Mouse (Mus musculus) hindbrain, embryonic 12.5 days (tissue): ENCODE results near the gene Baz2b. TPM values are rescaled to one million over a fixed set of nuclear protein-coding genes. Genes with fewer than 3 reads are reported as not detected.

ENCODE experiments used
- ATAC-seq: fragments of 200-750 bp; cut with Nextera tagmentation; 2 replicates; pipeline ENCODE4 v1.8.0; 2017; ENCODE audit warnings: moderate TSS enrichment; ENCODE audit not compliant: low FRiP score
- H3K27ac ChIP-seq: fragments of 300-500 bp; sonication (generic); 2 replicates; pipeline ENCODE4 v1.5.1; 2016; ENCODE audit warnings: mild to moderate bottlenecking
- H3K27me3 ChIP-seq: fragments of 300-500 bp; sonication (generic); 2 replicates; pipeline ENCODE4 v1.6.1; 2016; ENCODE audit warnings: mild to moderate bottlenecking
- H3K36me3 ChIP-seq: fragments of 300-500 bp; sonication (generic); 2 replicates; pipeline ENCODE4 v1.6.1; 2016; ENCODE audit warnings: mild to moderate bottlenecking
- H3K4me1 ChIP-seq: fragments of 300-500 bp; sonication (generic); 2 replicates; pipeline ENCODE4 v1.6.1; 2016
- H3K4me2 ChIP-seq: fragments of 300-500 bp; sonication (generic); replicated peaks from 2 replicates; pipeline ENCODE4 v1.6.1; 2016; ENCODE audit warnings: mild to moderate bottlenecking
- H3K4me3 ChIP-seq: fragments of 300-500 bp; sonication (generic); 2 replicates; pipeline ENCODE4 v1.5.1; 2016; ENCODE audit warnings: mild to moderate bottlenecking
- H3K9ac ChIP-seq: fragments of 300-500 bp; sonication (generic); 2 replicates; pipeline ENCODE4 v1.6.1; 2016; ENCODE audit warnings: mild to moderate bottlenecking, moderate library complexity
- H3K9me3 ChIP-seq: fragments of 300-500 bp; sonication (generic); replicated peaks from 2 replicates; pipeline ENCODE4 v1.6.1; 2016; ENCODE audit warnings: mild to moderate bottlenecking
- WGBS: fragments of 180-500 bp; shearing (Covaris S2); methylation state at CpG from one replicate; pipeline ENCODE4 v1.1.7; 2016; 5-methylcytosine and 5-hydroxymethylcytosine counted together
- polyA plus RNA-seq: library from polyadenylated mRNA; unstranded; fragments of >200 nt; fragmentation: Nextera tagmentation; extraction: Ambion mirVana; gene quantifications from 2 replicates; pipeline ENCODE4 v1.2.1, GENCODE M21; 2016

The Baz2b gene
- polyA plus RNA-seq, 1 experiment from 2014 or later, result 92.4 TPM

DNA sequence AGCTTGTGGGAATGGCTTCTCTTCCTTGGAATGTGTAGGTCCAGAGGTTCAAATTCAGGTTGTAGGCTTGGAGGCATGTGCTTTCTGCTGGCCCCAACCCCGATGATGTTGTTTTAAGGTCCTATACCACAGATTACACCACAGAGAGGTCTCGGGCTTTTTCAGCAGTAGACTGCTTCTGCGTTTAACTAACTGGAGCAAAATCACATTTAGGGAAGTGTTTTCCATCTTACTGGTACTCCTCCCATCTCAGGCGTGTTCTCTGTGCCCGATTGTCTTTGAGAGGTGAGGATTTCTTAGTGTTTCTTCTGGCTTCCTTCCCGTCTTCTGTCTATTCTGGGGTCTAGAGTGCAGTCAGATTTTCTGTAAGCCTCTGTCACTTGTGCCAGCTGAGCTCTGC lies 8.0 kb upstream of the Baz2b start:
- ATAC-seq, result no peak
- H3K9ac ChIP-seq, result no peak overlapping the region
- peaks cover 13% of the 10 kb centered on the region for H3K4me1 ChIP-seq
- no peak overlapping the region for H3K27ac ChIP-seq
- H3K27me3 ChIP-seq, result no peaks in the 10 kb centered on the region
- H3K36me3 ChIP-seq, result no peaks in the 10 kb centered on the region; the same call in 1 of the 2 replicates
- no peak overlapping the region for H3K4me2 ChIP-seq
- WGBS, result 91% methylated on average over 6 of the region's 6 CpGs
- H3K4me3 ChIP-seq, result no peak overlapping the region
- no peaks in the 10 kb centered on the region for H3K9me3 ChIP-seq

DNA sequence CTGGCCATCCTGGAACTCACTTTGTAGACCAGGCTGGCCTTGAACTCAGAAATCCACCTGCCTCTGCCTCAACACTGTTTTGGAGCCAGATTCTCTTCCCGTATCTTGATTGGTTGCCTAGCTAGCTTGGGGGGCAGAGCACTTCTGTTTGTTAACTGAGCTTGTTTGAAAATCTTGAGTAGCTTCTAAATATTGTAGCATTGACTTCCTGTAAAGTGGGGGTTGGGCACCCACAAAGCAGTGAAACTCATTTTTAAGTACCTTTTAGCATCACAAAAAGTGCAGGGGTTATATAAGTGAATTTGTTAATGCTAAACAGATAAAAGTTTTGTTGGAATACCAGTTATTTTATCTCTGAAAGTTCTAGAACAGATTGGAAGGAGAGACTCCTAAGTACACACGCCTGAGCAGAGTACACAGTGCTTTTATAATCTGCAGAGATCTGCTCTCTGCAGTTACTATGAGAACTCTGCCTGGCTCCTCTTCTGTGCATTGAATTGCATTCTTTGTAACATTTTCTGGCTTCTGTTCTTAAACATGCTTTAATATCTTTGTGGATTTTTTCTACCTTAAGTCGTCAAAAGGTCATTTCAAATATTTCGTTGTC lies 7.0 kb upstream of the Baz2b start:
- no peak overlapping the region for H3K27ac ChIP-seq
- no peak overlapping the region for H3K4me3 ChIP-seq
- H3K4me2 ChIP-seq, result no peak overlapping the region
- H3K9ac ChIP-seq, result no peak overlapping the region
- peaks cover 4% of the 10 kb centered on the region; the same call in 1 of the 2 replicates for H3K36me3 ChIP-seq
- peaks cover 21% of the 10 kb centered on the region for H3K4me1 ChIP-seq
- H3K27me3 ChIP-seq, result no peaks in the 10 kb centered on the region
- no peaks in the 10 kb centered on the region for H3K9me3 ChIP-seq
- no peak for ATAC-seq
- 92% methylated on average over 4 of the region's 4 CpGs for WGBS

DNA sequence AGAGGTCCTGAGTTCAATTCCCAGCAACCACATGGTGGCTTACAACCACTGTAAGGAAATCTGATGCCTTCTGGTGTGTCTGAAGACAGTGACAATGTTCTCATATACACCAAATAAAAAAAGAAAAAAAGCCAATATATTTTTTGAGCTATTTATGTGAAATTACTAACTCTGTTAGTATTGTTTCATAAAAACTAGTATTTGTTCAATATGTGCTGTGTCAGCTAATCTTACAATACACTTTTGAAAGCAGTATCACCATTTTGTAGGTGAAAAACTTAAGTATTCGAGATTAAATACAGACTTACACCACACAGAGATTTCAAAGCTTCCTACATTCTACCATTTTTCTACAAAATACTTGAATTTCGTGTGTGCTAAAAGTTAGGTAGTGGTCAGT lies 5.0 kb upstream of the Baz2b start:
- H3K27me3 ChIP-seq, result no peaks in the 10 kb centered on the region
- H3K9me3 ChIP-seq, result no peaks in the 10 kb centered on the region
- no peak overlapping the region for H3K4me2 ChIP-seq
- WGBS, result 98% methylated on average over 2 of the region's 2 CpGs
- no peak overlapping the region for H3K27ac ChIP-seq
- no peak overlapping the region for H3K9ac ChIP-seq
- no peak for ATAC-seq
- no peak overlapping the region for H3K4me3 ChIP-seq
- H3K4me1 ChIP-seq, result peaks cover 25% of the 10 kb centered on the region
- H3K36me3 ChIP-seq, result peaks cover 4% of the 10 kb centered on the region; the same call in 1 of the 2 replicates

DNA sequence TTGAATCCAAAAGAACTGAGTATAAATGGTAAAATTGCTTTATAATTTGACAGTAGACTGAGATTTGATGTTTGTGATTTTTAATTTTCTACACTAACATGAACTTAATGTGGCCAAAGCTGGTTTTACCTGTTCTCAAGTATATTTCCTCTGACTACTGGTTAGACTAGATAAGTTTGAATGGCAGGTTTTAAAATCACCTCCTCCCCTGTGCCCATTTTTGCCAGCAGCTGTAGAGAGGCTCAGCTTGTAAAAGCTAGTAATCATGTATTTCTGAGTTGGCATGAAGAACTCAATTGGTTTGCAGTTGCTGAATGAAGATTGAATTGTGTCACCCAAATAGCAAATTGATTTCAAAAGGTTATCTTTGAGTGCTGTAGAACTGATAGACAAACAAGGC lies 2.8 kb upstream of the Baz2b start:
- H3K36me3 ChIP-seq, result peaks cover 4% of the 10 kb centered on the region; the same call in 1 of the 2 replicates
- H3K27ac ChIP-seq, result no peak overlapping the region
- no peak overlapping the region for H3K4me3 ChIP-seq
- no peak overlapping the region for H3K9ac ChIP-seq
- H3K9me3 ChIP-seq, result no peaks in the 10 kb centered on the region
- peaks cover 31% of the 10 kb centered on the region for H3K4me1 ChIP-seq
- ATAC-seq, result no peak
- no peak overlapping the region for H3K4me2 ChIP-seq
- peaks cover 4% of the 10 kb centered on the region; the same call in 1 of the 2 replicates for H3K27me3 ChIP-seq

DNA sequence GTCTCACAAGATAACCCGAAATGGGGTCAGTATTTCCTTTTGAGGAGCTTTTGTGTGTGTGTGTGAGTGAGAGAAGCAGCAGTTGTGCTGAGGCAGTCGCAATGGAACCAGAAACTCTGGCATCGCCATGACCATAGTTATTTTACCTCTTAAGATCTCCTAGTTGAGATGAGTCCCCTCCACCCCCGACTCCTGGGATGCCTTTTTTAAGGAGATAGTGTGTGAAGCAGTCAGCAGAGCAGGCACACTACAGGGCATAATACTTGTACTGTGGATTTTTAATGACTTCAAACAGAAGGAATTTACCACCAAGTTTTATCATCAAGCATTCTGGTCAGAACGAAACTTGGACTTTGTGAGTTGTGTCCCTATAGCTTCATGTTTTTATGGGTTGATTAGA lies 1.2 kb upstream of the Baz2b start:
- Histone ChIP-seq H3K27me3 (peaks cover 4% of the 10 kb centered on the region; the same call in 1 of the 2 replicates), H3K36me3 (0 out of 2 replicates have a peak, but pooled peaks cover 6% of the 10 kb centered on the region), H3K4me2 (peak overlapping the region; percentile 77), H3K9ac (peak overlapping the region; percentile 98), H3K9me3 (no peaks in the 10 kb centered on the region), H3K27ac (no peak overlapping the region), H3K4me1 (peaks cover 28% of the 10 kb centered on the region), H3K4me3 (peak overlapping the region; percentile 92)
- 26% methylated on average over 5 of the region's 5 CpGs for WGBS
- no peak for ATAC-seq

DNA sequence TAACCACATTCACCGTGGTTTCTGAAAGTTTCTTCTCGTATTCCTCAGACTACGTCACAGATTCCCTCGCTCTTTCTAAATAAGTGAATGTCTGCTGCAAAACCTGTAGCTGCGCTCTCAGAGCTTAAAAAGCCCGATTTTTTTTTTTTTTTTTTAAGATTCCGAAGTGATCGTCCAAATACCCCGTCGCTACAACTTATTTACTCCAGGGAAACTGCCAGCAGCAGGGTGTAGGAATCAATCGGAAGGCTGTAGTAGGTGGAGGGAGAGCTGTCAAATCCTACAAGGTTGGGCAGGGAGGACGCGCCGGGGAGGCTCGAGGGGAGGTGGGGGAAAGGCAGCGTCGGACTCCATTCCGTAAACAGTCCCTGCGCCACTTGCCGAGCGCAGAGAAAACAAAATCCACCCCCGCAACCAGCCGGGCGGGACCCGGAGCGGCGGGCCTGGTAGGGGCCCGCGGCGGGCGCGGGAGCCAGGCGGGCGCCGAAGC lies 472 bp downstream of the Baz2b start:
- Histone ChIP-seq H3K4me3 (peak overlapping the region; percentile 92), H3K36me3 (0 out of 2 replicates have a peak, but pooled peaks cover 6% of the 10 kb centered on the region), H3K27ac (peak overlapping the region; percentile 96), H3K9me3 (no peaks in the 10 kb centered on the region), H3K4me2 (peak overlapping the region; percentile 77), H3K27me3 (peaks cover 4% of the 10 kb centered on the region; the same call in 1 of the 2 replicates), H3K4me1 (peaks cover 28% of the 10 kb centered on the region), H3K9ac (peak overlapping the region; percentile 98)
- WGBS, result under 1% methylated on average over 29 of the region's 35 CpGs
- peak; percentile 41; the same call in 1 of the 2 replicates for ATAC-seq

DNA sequence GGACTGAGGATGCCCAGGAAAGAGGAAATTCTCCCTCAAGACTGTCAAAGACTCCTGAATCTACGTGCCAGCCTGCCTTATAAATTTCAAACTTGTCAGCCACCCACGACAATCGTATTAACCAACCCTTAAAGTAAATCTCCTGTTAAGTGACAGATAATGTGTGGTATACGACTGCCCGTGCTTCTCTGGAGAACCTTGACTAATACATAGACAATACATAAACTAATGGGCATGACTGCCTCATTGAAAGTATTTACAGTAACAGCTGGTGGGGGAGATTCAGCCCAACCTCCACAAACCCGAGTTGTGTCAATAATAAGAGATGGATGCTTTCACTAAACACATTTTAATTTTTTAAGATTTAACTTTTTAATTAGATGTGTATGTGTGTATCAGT lies 3.8 kb downstream of the Baz2b start:
- Histone ChIP-seq H3K36me3 (peaks cover 2% of the 10 kb centered on the region; the same call in 1 of the 2 replicates), H3K4me2 (no peak overlapping the region), H3K9ac (no peak overlapping the region), H3K4me1 (peaks cover 8% of the 10 kb centered on the region), H3K27me3 (peaks cover 4% of the 10 kb centered on the region; the same call in 1 of the 2 replicates), H3K27ac (no peak overlapping the region), H3K9me3 (no peaks in the 10 kb centered on the region), H3K4me3 (no peak overlapping the region)
- WGBS, result 39% methylated on average over 6 of the region's 6 CpGs
- no peak for ATAC-seq

DNA sequence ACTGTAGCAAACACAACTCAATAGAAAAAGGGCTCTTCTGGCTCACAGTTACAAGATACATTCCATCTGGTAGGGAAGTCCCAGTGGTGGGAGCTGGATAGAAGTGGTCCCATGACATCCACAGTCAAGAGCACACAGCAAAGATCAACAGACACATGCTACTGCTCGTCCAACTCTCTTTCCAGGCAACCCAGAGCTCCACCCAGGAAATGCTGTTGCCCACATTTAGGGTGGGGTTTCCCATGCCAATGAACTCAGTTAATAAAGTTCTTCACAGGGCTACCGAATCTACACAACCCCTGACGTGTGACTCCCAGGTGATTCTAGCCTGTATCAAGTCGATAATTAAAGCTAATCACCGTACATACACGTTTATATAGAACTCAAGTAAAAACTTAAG lies 5.5 kb downstream of the Baz2b start:
- H3K27ac ChIP-seq, result no peak overlapping the region
- H3K27me3 ChIP-seq, result peaks cover 4% of the 10 kb centered on the region; the same call in 1 of the 2 replicates
- H3K4me3 ChIP-seq, result no peak overlapping the region
- 89% methylated on average over 6 of the region's 6 CpGs for WGBS
- H3K36me3 ChIP-seq, result peaks cover 2% of the 10 kb centered on the region; the same call in 1 of the 2 replicates
- H3K9me3 ChIP-seq, result no peaks in the 10 kb centered on the region
- ATAC-seq, result no peak
- peaks cover 6% of the 10 kb centered on the region for H3K4me1 ChIP-seq
- no peak overlapping the region for H3K4me2 ChIP-seq
- H3K9ac ChIP-seq, result no peak overlapping the region

DNA sequence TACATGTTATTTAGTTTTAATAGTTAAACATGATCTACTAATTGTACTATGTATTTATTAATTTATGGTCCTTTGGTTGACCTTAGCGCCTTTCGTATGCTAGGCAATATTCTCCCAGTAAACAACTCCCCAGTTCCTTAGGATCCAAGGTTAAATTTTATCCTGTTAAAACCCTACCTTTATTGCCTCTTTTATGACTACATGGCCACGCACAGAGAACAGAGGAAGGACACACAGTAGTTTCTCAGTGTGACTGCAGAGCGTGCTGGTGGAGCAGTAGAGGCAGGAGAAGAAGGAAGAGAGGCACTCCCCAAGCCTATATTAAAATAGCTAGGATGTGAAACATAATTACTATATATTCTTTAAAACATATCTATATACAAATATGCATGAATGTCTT lies 5.9 kb downstream of the Baz2b start:
- ATAC-seq, result no peak
- Histone ChIP-seq H3K4me3 (no peak overlapping the region), H3K9ac (no peak overlapping the region), H3K9me3 (no peaks in the 10 kb centered on the region), H3K27me3 (peaks cover 4% of the 10 kb centered on the region; the same call in 1 of the 2 replicates), H3K36me3 (peaks cover 2% of the 10 kb centered on the region; the same call in 1 of the 2 replicates), H3K4me1 (peaks cover 6% of the 10 kb centered on the region), H3K4me2 (no peak overlapping the region), H3K27ac (no peak overlapping the region)
- WGBS, result 93% methylated on average over 4 of the region's 4 CpGs

DNA sequence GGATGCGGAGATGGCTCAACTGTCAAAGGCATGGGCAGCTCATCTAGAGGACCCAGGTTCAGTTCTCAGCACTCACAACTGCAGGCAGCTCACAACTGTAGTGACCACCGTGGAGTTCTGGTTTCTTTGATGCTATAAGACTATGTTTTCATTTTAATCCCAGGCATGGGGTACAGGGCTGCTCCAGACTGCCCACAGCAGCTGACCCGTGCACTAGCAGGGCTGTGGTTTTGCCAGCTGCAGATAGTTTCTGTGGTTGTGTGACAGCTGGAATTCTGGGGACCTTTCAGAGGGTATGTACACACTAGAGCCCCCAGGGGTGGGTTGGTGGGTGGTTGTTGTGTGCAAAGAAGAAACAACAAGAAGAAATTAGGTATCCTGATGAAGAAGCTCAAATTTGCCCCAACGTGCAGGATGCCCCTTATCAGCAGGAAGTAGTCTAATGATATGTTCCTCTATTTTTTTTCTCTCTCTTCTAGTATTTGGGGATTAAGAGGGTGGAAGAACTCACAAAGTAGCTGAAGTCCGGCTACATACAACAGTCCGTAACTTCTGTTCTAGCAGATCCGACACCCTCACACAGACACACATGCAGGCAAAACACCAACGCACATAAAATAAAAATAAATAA lies 6.6 kb downstream of the Baz2b start:
- Histone ChIP-seq H3K9me3 (no peaks in the 10 kb centered on the region), H3K36me3 (peaks cover 2% of the 10 kb centered on the region; the same call in 1 of the 2 replicates), H3K4me3 (no peak overlapping the region), H3K4me1 (peaks cover 3% of the 10 kb centered on the region), H3K27ac (no peak overlapping the region), H3K27me3 (peaks cover 3% of the 10 kb centered on the region; the same call in 1 of the 2 replicates), H3K9ac (no peak overlapping the region), H3K4me2 (no peak overlapping the region)
- ATAC-seq, result no peak
- 89% methylated on average over 8 of the region's 8 CpGs for WGBS

DNA sequence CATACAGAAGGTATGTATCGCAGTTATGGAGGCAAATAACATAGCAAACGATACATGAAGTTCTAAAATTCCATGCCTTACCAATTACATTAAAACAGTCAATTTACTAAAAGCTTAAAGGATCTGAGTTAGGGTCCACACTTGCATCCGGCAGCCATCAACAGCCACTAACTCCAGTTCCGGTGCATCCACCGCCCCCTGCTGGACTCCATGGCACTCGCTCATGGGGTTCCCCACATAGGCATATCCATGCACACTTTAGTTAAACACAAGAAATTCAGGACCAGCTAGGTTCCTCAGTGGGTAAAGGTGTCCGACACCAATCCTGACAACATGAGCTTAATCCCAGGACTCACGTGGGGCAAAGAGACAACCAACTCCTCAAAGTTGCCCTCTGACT lies 9.0 kb downstream of the Baz2b start:
- 53% methylated on average over 8 of the region's 8 CpGs for WGBS
- H3K36me3 ChIP-seq, result no peaks in the 10 kb centered on the region; the same call in 1 of the 2 replicates
- H3K4me3 ChIP-seq, result no peak overlapping the region
- H3K27me3 ChIP-seq, result no peaks in the 10 kb centered on the region
- no peaks in the 10 kb centered on the region for H3K9me3 ChIP-seq
- H3K4me2 ChIP-seq, result no peak overlapping the region
- no peak overlapping the region for H3K9ac ChIP-seq
- H3K4me1 ChIP-seq, result no peaks in the 10 kb centered on the region
- no peak overlapping the region for H3K27ac ChIP-seq
- 0 out of 2 replicates have a peak, but pooled peaks have one; percentile 22 for ATAC-seq

DNA sequence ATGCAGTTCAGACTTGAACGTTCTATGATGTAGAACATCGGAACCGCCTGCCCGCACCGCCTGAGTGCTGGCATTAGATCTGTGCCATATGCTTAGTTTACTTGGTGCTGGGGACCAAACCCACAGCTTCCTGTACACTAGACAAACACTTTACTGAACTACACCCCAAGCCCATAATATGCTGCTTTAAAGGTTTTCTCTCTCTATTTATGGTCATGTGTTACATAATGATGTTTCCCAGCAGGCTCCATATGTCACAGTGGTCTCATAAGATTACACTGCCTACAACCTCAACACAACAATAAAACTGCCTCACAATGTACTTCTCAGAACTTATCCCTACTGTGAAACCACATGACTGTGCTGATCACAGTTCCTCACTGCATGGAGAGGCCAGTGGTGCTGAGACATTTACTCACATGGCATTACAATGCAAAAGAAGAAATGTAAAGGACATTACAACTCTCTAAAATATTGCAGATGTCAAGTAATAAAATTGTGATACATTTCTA lies 9.5 kb downstream of the Baz2b start:
- Histone ChIP-seq H3K4me1 (no peaks in the 10 kb centered on the region), H3K27ac (no peak overlapping the region), H3K4me3 (no peak overlapping the region), H3K9me3 (no peaks in the 10 kb centered on the region), H3K9ac (no peak overlapping the region), H3K36me3 (no peaks in the 10 kb centered on the region; the same call in 1 of the 2 replicates), H3K27me3 (no peaks in the 10 kb centered on the region), H3K4me2 (no peak overlapping the region)
- no peak for ATAC-seq
- 96% methylated on average over 5 of the region's 5 CpGs for WGBS
